Mouse (Mus musculus) cerebellum, postnatal 36 days (tissue): ENCODE results near the gene Taf6.
A peak's percentile ranks its signal among the peaks of the same experiment; 100 is the strongest.

ENCODE experiments used
- DNase-seq, 2 experiments: peaks; one replicate each; pipeline ENCODE4 v3.0.0; 2021 to 2022; ENCODE audit warnings: mixed read lengths in 2 of 2

Taf6 gene

DNA sequence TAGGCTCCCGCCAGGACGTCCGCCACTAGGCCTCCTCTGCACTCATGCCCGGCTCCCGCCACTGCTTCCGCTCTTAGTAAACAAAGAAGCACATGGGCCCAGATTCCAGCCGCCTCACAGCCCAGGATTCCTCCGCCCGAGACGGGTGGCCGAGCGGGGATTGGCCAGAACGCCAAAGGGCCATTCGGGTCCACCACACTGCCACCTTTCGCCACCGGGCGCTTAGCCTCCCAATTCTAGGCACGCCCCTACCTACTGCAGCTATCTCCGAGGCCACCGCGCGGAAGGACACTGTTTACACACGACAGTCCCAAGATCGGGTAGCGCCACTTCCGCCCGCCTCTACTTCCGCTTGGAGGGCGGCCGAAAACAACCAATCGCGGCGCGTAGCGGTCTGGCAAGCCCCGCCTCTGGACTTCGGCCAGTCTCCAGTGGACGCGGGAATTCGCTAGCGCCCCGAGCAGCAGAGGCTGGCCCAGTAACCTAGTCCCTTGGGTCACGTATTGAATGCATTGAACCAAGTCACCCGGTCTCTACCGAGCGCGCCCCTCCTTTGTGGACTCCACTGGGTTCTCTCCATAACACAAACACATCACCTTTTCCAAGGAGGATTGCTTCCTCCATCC, 16.2 kb downstream of the Taf6 start:
- DNase-seq = peak; percentile 97

DNA sequence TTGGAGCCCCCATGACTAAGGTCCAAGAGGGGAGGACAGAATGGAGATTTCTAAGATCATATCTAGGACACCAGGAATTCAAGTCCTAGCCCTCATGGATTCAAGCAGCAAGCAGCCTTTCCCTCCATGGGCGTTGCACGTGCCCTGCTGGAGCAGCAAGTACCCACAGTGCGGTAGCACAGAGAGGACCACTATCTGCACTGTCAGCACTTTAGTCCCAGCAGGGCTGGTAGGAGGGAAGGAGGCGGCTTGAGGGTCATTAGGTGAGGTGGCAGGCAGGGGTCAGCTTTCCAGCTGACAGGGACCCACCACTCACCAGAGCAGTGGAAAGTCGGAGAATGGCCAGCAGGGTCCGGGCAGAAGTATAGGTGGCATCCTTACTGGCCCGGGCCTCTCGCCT, 21.7 kb downstream of the Taf6 start:
- no peak for DNase-seq

DNA sequence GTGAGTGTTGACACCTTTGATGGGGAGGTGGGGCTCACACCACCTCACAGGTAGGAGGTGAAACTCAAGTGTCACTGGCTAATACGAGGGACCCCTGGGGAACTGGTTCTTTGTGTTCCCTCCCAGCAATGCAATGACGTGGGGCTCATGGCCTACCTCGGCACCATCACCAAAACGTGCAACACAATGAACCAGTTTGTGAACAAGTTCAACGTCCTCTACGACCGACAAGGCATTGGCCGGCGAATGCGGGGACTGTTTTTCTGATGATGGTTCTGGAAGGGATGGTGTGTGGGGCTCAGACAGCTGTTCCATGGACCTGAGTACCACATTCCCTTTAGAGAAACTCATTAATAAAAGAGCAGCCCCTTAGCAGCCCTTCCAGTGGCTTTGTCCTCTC, 23.6 kb downstream of the Taf6 start:
- DNase-seq = no peak

DNA sequence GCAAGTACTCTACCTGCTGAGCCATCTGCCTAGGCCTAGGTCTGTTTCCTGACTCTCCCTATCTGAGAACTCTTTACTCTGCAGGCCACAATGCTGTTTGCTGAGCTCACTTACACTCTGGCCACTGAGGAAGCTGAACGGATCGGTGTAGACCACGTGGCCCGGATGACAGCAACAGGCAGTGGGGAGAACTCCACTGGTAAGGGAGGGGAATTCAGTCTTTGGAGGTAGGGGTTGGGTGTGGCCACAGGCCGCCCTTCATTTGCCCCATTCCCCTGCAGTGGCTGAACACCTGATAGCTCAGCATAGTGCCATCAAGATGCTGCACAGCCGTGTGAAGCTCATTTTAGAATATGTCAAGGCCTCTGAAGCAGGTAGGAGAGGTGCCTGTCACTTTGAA, 24.2 kb downstream of the Taf6 start:
- no peak for DNase-seq

DNA sequence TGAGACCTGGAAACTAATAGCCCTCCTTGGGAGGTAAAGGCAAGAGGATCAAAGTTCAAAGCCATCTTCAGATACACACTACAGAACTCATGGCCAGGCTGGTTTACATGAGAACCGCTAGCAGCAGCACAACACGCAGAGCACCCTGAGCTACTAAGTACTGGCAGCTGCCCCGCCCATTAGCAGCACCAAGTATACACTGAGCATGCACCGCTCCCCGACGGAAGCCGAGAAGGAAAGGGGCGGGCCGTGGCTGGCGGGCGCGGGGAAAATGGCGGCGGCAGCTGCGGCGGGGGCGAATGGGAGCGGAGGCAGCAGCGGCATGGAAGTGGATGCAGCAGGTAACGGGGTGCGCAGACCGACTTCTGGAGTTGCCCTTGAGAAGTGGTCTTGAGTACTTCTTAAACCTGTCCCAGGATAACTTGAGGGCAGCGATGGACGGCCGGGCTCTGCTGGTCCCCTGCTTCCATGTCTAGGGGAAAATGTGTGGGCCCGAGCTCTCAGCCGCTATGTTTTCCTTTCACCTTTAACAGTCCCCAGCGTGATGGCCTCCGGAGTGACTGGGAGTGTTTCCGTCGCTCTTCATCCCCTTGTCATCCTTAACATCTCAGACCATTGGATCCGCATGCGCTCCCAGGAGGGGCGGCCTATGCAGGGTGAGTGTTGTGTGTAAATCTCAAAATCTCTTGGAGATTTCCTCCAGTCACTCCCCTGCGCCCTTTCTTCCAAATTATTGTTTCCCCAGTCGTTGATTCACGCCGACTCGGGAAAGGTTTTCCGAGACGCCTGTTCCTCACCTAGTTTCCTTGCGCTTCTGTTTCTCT, 26.2 kb downstream of the Taf6 start, which contains the start of gene Cops6:
TSS of gene Cops6 (plus strand) at position 230 of the 824 bp plus-strand sequence.
- DNase-seq = peak; percentile 96 to 97

DNA sequence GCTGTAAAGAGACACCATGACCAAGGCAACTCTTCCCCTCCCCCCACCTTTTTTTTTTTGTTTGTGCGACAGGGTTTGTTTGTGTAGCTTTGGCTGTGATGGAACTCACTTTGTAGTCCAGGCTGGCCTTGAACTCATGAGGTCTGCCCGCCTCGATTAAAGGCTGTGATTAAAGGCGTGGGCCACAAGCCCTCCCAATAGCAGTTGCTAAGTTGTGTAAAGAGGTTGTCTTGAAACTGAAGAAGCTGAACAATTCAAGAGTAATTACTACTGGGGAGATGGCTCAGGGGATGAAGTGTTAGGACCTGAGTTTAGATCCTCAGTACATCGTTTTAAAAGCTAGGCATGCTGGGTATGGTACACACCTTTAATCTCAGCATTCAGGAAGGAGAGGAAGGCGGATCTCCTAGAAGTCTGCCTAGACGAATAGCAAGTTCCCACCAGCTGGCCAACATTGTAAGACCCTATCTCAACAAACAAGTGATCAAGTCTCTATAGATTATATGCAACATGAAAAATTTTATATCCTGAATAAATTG, 27.0 kb downstream of the Taf6 start:
- no peak for DNase-seq

DNA sequence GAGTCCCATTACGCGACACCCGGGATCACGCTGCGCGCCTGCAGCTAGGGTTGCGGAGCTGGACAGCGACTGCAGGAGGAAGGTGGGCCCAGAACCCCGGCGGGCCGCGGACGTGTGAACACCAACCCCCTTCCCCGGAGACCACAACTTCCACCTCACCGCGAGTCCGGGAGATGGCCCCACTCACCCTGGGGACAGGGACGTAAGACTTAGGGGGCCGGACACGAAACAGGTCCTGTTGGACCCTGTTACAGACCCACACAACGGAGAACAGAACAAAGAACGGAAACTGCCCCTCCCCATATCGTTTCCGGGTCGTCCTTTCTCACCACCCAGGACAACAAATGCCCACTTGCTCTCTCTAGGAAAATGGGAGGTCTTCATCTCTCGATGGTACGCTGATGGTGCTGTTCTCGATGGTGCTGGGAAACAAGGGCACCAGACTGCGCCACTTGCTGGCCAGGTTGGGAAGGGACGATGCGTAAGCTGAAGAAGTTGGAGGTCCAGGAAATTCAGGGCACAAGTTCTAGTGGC, 31.7 kb downstream of the Taf6 start, which contains the start of gene Zfp113:
TSS of gene Zfp113 (minus strand) at position 302 of the 534 bp plus-strand sequence.
- DNase-seq = peak; percentile 85 to 90

DNA sequence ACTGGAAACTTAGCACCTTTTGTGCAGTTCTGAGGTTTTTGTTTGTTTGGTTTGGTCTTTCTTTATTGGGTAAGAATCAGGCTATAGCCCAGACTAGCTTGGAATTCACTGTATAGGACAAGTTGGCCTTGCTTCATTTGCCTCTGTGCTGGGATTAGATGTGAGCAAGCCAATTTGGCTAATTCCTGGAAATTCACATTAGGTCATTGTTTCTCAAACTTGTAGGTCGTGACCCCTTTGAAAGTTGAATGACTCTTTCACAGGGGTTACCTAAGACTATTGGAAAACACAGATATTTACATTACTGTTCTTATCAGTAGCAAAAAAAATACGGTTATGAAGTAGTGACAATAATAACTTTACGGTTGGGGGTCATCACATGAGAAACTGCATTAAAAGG, 32.9 kb downstream of the Taf6 start:
- DNase-seq = no peak

DNA sequence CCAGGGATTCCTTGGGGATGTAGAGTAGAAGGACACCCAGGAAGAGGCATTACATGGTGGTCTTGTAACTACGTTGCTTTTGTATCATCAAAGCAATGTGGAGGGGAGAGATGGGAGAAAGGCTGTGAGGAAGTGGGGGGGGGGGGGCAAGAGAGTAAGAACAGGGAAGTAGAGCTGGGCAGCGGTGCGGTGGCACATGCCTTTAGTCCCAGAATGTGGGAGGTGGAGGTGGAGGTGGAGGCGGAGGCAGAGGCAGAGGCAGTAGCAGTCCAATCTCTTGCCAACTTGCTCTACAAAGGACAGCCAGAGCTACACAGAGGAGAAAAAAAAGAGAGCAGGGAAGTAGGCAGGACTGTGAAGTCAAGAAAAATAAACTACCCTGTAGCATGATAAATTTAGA, 48.7 kb downstream of the Taf6 start:
- no peak for DNase-seq

DNA sequence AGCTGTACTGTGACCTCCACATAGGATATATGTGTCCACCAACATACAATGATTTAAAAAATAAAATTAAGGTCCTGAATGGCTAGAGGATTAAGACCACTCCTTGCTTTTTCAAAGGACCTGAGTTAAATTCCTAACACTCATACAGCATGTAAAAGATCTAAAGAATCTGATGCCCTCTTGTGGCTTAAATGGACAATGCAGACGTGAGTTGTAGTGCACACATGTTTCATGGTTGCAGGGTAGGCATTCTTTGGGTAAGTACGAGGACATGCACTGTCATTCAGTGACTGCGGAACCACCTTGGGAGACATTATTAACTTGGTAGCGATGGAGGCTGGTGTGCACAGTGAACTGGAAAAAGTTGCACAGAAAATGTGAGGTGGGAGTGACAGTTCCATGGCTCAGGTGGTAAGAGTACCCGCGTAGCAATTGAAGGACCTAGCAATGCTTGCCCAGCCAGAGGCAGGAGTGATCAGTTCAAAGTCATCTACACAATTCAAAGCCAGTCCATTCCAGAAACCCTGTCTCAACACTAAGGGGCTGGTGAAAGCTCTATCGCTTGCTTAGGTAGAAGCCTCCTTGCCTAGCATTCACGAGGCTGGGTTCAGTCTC, 49.2 kb downstream of the Taf6 start:
- DNase-seq = peak in 1 of 2 experiments; percentile 13

DNA sequence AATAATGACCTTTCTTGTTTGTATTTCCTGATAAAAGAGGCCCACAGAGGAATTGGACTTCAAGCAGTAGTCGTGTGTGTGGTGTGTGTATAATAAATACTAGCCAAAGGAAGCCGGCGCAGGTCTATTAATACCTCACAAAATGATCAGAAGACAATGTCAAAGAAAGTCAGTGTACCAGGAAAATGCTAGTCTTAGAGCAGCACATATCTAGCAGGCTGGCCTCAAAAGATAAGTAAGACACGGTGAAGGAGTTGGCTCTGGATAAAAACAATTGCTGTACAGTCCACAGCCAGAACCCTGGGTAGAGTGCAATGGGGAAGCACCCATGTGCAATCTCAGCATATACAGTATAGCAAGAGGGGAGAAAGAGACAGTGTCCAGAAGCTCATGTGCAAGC, 50.0 kb downstream of the Taf6 start:
- no peak for DNase-seq

DNA sequence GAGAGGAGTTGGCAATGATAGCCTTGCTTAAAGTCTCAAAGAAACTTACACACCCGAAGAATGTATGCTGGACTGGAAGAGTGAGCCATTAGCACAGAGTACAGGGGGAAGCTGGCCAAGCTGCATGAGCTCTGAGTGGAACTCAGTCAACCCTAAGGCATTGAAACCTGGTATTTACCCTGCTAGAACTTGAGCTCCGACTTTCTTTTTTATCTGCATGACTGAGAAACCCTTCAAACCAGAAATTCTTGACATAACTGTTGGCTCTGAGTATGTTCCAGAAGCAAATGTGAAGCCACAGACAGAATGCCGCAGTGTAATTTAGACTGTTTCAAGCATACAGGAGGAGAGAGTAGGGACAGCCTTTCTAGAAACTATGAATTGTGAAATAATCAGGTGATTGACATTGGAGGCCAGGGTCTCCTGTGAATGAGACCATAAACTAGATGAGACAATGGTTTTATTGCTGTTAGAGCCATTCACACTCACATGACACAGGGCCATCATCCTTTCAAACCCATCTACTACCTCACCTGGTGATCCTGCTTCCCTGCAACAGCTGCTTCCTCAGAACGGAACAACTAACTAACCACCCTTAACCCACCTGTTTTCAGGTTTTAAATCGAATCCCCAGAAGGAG, 54.7 kb downstream of the Taf6 start:
- no peak for DNase-seq
